Mouse (Mus musculus) heart, embryonic 11.5 days (tissue): ENCODE results near the gene Ccnl1. TPM values are rescaled to one million over a fixed set of nuclear protein-coding genes. Genes with fewer than 3 reads are reported as not detected.

ENCODE experiments used
- ATAC-seq: fragments of 200-750 bp; cut with Nextera tagmentation; replicated peaks from 2 replicates; pipeline ENCODE4 v1.8.0; 2017; ENCODE audit warnings: moderate library complexity; ENCODE audit not compliant: insufficient number of reproducible peaks, low FRiP score, low TSS enrichment
- H3K27ac ChIP-seq: fragments of 300-500 bp; sonication (generic); 2 replicates; pipeline ENCODE4 v1.5.1; 2014; ENCODE audit warnings: mild to moderate bottlenecking, low read depth, low read length
- H3K27me3 ChIP-seq: fragments of 300-500 bp; sonication (generic); 2 replicates; pipeline ENCODE4 v1.6.1; 2014; ENCODE audit warnings: mild to moderate bottlenecking, low read length, mixed read lengths; ENCODE audit not compliant: control insufficient read depth, insufficient read depth
- H3K36me3 ChIP-seq: fragments of 300-500 bp; sonication (generic); 2 replicates; pipeline ENCODE4 v1.6.1; 2014; ENCODE audit warnings: mild to moderate bottlenecking, low read length, moderate library complexity, mixed read lengths; ENCODE audit not compliant: control insufficient read depth, insufficient read depth
- H3K4me1 ChIP-seq: fragments of 300-500 bp; sonication (generic); 2 replicates; pipeline ENCODE4 v1.6.1; 2014; ENCODE audit warnings: low read length; ENCODE audit not compliant: control insufficient read depth, insufficient read depth
- H3K4me2 ChIP-seq: fragments of 300-500 bp; sonication (generic); 2 replicates; pipeline ENCODE4 v1.6.1; 2014; ENCODE audit warnings: mild to moderate bottlenecking, moderate library complexity
- H3K4me3 ChIP-seq: fragments of 300-500 bp; sonication (generic); 2 replicates; pipeline ENCODE4 v1.5.1; 2014; ENCODE audit warnings: low read depth, low read length
- H3K9ac ChIP-seq: fragments of 300-500 bp; sonication (generic); 2 replicates; pipeline ENCODE4 v1.6.1; 2014; ENCODE audit warnings: mild to moderate bottlenecking, low read depth, low read length, moderate library complexity
- H3K9me3 ChIP-seq: fragments of 300-500 bp; sonication (generic); replicated peaks from 2 replicates; pipeline ENCODE4 v1.6.1; 2016; ENCODE audit warnings: low read length; ENCODE audit not compliant: control insufficient read depth
- WGBS: fragments of 180-500 bp; shearing (Covaris S2); extraction: QIAGEN DNeasy Blood & Tissue Kit; methylation state at CpG from one replicate; pipeline ENCODE4 v1.1.7; 2014; ENCODE audit not compliant: insufficient replicate concordance; 5-methylcytosine and 5-hydroxymethylcytosine counted together
- polyA plus RNA-seq: library from polyadenylated mRNA; unstranded; fragments of >200 nt; fragmentation: Nextera tagmentation; extraction: Ambion mirVana; gene quantifications from 2 replicates; pipeline ENCODE4 v1.2.1, GENCODE M21; 2014

Ccnl1 gene
- polyA plus RNA-seq, 1 experiment from 2014 or later: 91.5 TPM

- no peaks in the 10 kb centered on the region for H3K27me3 ChIP-seq
- H3K27ac ChIP-seq: peak overlapping the region; percentile 80
- peak overlapping the region; percentile 16; the same call in 1 of the 2 replicates for H3K9ac ChIP-seq
- peaks cover 18% of the 10 kb centered on the region for H3K4me1 ChIP-seq
- ATAC-seq: 0 out of 2 replicates have a peak, but pooled peaks have one; percentile 28
- H3K9me3 ChIP-seq: no peaks in the 10 kb centered on the region
- no peaks in the 10 kb centered on the region for H3K36me3 ChIP-seq
- 18% methylated on average over 7 of the region's 7 CpGs for WGBS
- H3K4me2 ChIP-seq: no peak overlapping the region
- no peak overlapping the region for H3K4me3 ChIP-seq
Measured at GRCm38 (mm10) chr3:65905281-65906169, 52.5 kb downstream of the Ccnl1 start.

GRCm38 (mm10) chr3:65904711-65905110, 53.3 kb downstream of the Ccnl1 start:
- H3K27ac ChIP-seq: peak overlapping the region; percentile 2; the same call in 1 of the 2 replicates
- H3K4me1 ChIP-seq: peaks cover 18% of the 10 kb centered on the region
- H3K9me3 ChIP-seq: no peaks in the 10 kb centered on the region
- H3K9ac ChIP-seq: no peak overlapping the region
- H3K4me3 ChIP-seq: no peak overlapping the region
- H3K4me2 ChIP-seq: no peak overlapping the region; the same call in 1 of the 2 replicates
- 4% methylated on average over 6 of the region's 6 CpGs for WGBS
- no peaks in the 10 kb centered on the region for H3K27me3 ChIP-seq
- H3K36me3 ChIP-seq: no peaks in the 10 kb centered on the region
- peak; percentile 47 for ATAC-seq

GRCm38 (mm10) chr3:65904106-65904505, 53.9 kb downstream of the Ccnl1 start:
- Histone ChIP-seq H3K9me3 (no peaks in the 10 kb centered on the region), H3K36me3 (no peaks in the 10 kb centered on the region), H3K4me3 (no peak overlapping the region), H3K4me1 (peaks cover 18% of the 10 kb centered on the region), H3K27me3 (no peaks in the 10 kb centered on the region), H3K27ac (peak overlapping the region; percentile 2), H3K4me2 (no peak overlapping the region), H3K9ac (no peak overlapping the region)
- WGBS: 11% methylated on average over 4 of the region's 4 CpGs
- ATAC-seq: no peak

GRCm38 (mm10) chr3:65898598-65899278, 59.3 kb downstream of the Ccnl1 start:
- Histone ChIP-seq H3K9me3 (no peaks in the 10 kb centered on the region), H3K27me3 (no peaks in the 10 kb centered on the region), H3K27ac (no peak overlapping the region), H3K4me2 (no peak overlapping the region), H3K4me1 (peaks cover 29% of the 10 kb centered on the region), H3K36me3 (no peaks in the 10 kb centered on the region), H3K4me3 (no peak overlapping the region), H3K9ac (no peak overlapping the region)
- 59% methylated on average over 8 of the region's 8 CpGs for WGBS
- ATAC-seq: no peak

- H3K27me3 ChIP-seq: no peaks in the 10 kb centered on the region
- H3K9me3 ChIP-seq: no peaks in the 10 kb centered on the region
- 0 out of 2 replicates have a peak overlapping the region, but pooled peaks have one; percentile 29 for H3K27ac ChIP-seq
- H3K4me3 ChIP-seq: no peak overlapping the region
- peak overlapping the region; percentile 19; the same call in 1 of the 2 replicates for H3K4me2 ChIP-seq
- H3K9ac ChIP-seq: no peak overlapping the region
- peaks cover 29% of the 10 kb centered on the region for H3K4me1 ChIP-seq
- ATAC-seq: peak; percentile 65
- no peaks in the 10 kb centered on the region for H3K36me3 ChIP-seq
- WGBS: 2% methylated on average over 3 of the region's 3 CpGs
Measured at GRCm38 (mm10) chr3:65897233-65897993, 60.6 kb downstream of the Ccnl1 start.
